Mouse (Mus musculus) midbrain, embryonic 11.5 days (tissue): Measurements from ENCODE around the gene Srrt. TPM values are rescaled to one million over a fixed set of nuclear protein-coding genes. Genes with fewer than 3 reads are reported as not detected.
A peak's percentile ranks its signal among the peaks of the same experiment; 100 is the strongest.

Source experiments
- ATAC-seq: fragments of 200-750 bp; cut with Nextera tagmentation; 2 replicates; pipeline ENCODE4 v1.8.0; 2017; ENCODE audit warnings: moderate TSS enrichment, moderate library complexity; ENCODE audit not compliant: low FRiP score
- DNase-seq: peaks from one replicate; pipeline ENCODE4 v3.0.0; 2015; ENCODE audit warnings: low spot score; ENCODE audit errors: missing footprints
- H3K27ac ChIP-seq: fragments of 300-500 bp; sonication (generic); 2 replicates; pipeline ENCODE4 v1.5.1; 2014; ENCODE audit warnings: low read depth, low read length
- H3K27me3 ChIP-seq: fragments of 300-500 bp; sonication (generic); 2 replicates; pipeline ENCODE4 v1.6.1; 2014; ENCODE audit warnings: mild to moderate bottlenecking, low read length, moderate library complexity, mixed read lengths; ENCODE audit not compliant: control insufficient read depth, insufficient read depth
- H3K36me3 ChIP-seq: fragments of 300-500 bp; sonication (generic); 2 replicates; pipeline ENCODE4 v1.6.1; 2014; ENCODE audit warnings: mild to moderate bottlenecking, low read length, moderate library complexity, mixed read lengths; ENCODE audit not compliant: control insufficient read depth, insufficient read depth
- H3K4me1 ChIP-seq: fragments of 300-500 bp; sonication (generic); 2 replicates; pipeline ENCODE4 v1.6.1; 2014; ENCODE audit warnings: low read length; ENCODE audit not compliant: control insufficient read depth, insufficient read depth
- H3K4me2 ChIP-seq: fragments of 300-500 bp; sonication (generic); 2 replicates; pipeline ENCODE4 v1.6.1; 2014; ENCODE audit warnings: mild to moderate bottlenecking, moderate library complexity
- H3K4me3 ChIP-seq: fragments of 300-500 bp; sonication (generic); 2 replicates; pipeline ENCODE4 v1.5.1; 2014; ENCODE audit warnings: low read depth, low read length
- H3K9ac ChIP-seq: fragments of 300-500 bp; sonication (generic); 2 replicates; pipeline ENCODE4 v1.6.1; 2014; ENCODE audit warnings: low read length
- H3K9me3 ChIP-seq: fragments of 300-500 bp; sonication (generic); 2 replicates; pipeline ENCODE4 v1.6.1; 2016; ENCODE audit warnings: low read length; ENCODE audit not compliant: control insufficient read depth
- WGBS: fragments of 180-500 bp; shearing (Covaris S2); extraction: QIAGEN DNeasy Blood & Tissue Kit; methylation state at CpG from one replicate; pipeline ENCODE4 v1.1.7; 2014; 5-methylcytosine and 5-hydroxymethylcytosine counted together
- polyA plus RNA-seq: library from polyadenylated mRNA; unstranded; fragments of >200 nt; fragmentation: Nextera tagmentation; extraction: Ambion mirVana; gene quantifications from 2 replicates; pipeline ENCODE4 v1.2.1, GENCODE M21; 2014

The Srrt gene
- polyA plus RNA-seq, 1 experiment from 2014 or later = 154 TPM

DNA sequence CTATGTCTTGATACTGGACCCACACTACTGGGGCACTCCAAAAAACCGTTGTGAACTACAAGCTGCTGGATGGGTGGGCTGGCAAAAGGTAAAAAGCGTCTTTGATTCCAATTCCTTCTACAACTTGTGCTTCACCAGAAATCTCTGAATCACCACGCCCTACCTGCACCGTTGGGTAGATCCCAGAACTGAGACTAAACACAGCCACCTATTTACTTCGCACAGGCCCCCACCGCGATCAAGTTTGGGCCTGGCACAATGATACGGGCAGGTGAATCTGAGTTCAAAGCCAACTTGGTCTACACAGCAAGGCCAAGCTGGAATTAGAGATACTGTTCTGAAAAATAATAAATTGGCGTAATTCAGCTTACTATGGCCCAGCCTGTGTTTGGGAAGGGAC is 12.2 kb downstream of the Srrt start:
- H3K27me3 ChIP-seq = peaks cover 5% of the 10 kb centered on the region
- H3K4me2 ChIP-seq = peak overlapping the region; percentile 66
- H3K36me3 ChIP-seq = peaks cover 38% of the 10 kb centered on the region
- WGBS = 80% methylated on average over 9 of the region's 9 CpGs
- no peaks in the 10 kb centered on the region for H3K9me3 ChIP-seq
- 0 out of 2 replicates have a peak overlapping the region, but pooled peaks have one; percentile 80 for H3K27ac ChIP-seq
- H3K4me1 ChIP-seq = peaks cover 15% of the 10 kb centered on the region
- H3K9ac ChIP-seq = peak overlapping the region; percentile 81
- ATAC-seq = no peak
- DNase-seq = peak; percentile 81
- peak overlapping the region; percentile 39; the same call in 1 of the 2 replicates for H3K4me3 ChIP-seq

DNA sequence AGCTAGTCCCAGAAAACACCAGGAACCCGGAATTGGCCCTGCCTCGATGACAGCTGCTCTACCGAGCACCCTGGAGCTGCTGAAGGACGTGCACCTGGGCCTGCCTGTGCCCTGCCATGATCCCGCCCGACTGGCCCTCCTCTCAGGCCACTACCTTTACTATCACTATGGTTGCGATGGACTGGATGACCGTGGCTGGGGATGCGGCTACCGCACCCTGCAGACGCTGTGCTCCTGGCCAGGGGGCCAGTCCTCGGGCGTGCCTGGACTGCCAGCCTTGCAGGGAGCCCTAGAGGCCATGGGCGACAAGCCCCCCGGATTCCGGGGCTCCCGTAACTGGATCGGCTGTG is 12.8 kb downstream of the Srrt start:
- whole genome bisulfite sequencing = 8% methylated on average over 18 of the region's 18 CpGs
- peaks cover 33% of the 10 kb centered on the region for H3K36me3 ChIP-seq
- peak overlapping the region; percentile 81 for H3K9ac ChIP-seq
- peak overlapping the region; percentile 66 for H3K4me2 ChIP-seq
- peaks cover 15% of the 10 kb centered on the region for H3K4me1 ChIP-seq
- peak; percentile 67 for ATAC-seq
- peak overlapping the region; percentile 39 for H3K4me3 ChIP-seq
- H3K27me3 ChIP-seq = peaks cover 11% of the 10 kb centered on the region
- DNase-seq = no peak
- H3K9me3 ChIP-seq = no peaks in the 10 kb centered on the region
- H3K27ac ChIP-seq = peak overlapping the region; percentile 80

DNA sequence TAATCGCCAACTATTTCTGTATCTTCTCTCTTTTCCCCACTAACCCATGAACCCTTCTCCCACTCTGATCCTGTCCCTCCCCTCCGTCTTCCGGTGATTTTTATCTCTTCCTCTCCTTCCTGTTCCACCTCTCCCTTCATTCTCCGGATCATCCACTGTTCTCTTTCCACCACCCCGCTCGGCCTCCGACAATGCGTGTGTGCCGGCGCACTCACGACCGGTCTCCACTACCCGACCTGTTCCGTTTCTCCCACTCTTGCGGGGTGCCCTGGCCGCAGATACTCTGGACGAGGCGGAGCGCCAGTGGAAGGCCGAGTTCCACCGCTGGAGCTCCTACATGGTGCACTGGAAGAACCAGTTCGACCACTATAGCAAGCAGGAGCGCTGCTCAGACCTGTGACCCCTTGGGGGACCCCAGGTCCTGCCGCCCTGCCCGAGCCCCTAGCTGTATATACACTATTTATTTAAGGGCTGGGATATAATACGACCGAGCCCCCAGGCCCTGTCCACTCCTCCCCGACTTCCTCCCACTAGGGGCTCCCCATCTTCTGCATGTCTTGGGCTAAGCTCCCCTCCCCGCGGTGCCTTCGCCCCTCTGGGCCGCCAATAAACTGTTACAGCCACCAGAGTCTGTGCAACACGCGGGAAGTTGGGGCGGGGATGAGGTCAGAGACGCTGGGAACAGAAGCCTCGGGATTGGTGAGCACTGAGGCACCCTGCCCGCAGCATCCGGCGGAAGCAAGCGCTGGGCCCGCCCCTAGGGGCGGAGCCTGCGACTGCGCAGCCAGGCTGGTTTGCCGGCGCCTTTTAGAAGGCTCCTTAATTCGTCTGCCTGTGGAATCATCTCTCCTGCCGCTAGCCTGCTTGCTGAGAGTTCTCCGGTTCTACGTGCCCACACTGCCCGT is 13.4 kb downstream of the Srrt start, which contains the start of gene Ufsp1:
TSS of gene Ufsp1 (plus strand) at position 791 of the 905 bp plus-strand sequence.
- Histone ChIP-seq H3K27ac (peak within 1 kb of the TSS; percentile 80), H3K27me3 (peaks cover 17% of the 10 kb centered on the region), H3K9ac (peak within 1 kb of the TSS; percentile 81), H3K4me3 (peak within 1 kb of the TSS; percentile 39), H3K4me2 (peak within 1 kb of the TSS; percentile 66), H3K36me3 (peaks cover 31% of the 10 kb centered on the region), H3K9me3 (no peaks in the 10 kb centered on the region), H3K4me1 (peaks cover 15% of the 10 kb centered on the region)
- under 1% methylated on average over 52 of the region's 52 CpGs for WGBS
- DNase-seq = peak; percentile 100
- peak; percentile 95 for ATAC-seq

DNA sequence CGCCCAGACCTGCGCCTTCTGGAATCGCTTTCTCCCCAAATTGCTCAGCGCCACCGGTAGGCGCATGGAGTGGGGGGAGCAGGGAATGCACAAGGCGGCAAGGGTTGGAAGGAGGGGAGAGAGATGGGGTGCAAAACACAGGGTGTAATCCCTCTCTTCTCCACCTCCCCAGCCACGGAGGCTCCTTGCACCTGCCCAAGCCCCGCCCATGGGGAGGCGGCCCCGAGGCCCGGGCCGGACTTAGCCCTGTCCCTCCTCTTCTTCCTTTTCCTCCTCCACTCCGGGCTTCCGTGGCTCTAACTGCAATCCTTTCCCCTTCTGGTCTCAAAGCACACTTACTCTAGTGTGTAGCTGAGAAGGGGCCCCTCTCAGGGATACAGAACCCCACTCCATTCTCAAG is 14.2 kb downstream of the Srrt start:
- 0 out of 2 replicates have a peak overlapping the region, but pooled peaks have one; percentile 68 for H3K27ac ChIP-seq
- H3K4me1 ChIP-seq = peaks cover 21% of the 10 kb centered on the region

DNA sequence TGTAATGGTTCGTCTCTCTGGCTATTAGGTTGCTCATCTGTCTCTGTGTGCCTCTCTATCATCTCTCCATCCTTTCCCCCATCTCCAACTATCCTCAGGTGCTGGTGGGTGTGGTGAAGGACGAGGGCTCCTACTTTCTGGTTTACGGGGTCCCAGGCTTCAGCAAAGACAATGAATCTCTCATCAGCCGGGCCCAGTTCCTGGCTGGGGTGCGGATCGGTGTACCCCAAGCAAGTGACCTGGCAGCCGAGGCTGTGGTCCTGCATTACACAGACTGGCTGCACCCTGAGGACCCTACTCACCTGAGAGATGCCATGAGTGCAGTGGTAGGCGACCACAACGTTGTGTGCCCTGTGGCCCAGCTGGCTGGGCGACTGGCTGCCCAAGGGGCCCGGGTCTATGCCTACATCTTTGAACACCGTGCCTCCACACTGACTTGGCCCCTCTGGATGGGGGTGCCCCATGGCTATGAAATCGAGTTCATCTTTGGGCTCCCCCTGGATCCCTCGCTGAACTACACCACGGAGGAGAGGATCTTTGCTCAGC is 16.0 kb downstream of the Srrt start:
- peak; percentile 76 for DNase-seq
- no peak overlapping the region for H3K4me2 ChIP-seq
- H3K4me3 ChIP-seq = no peak overlapping the region
- ATAC-seq = no peak
- peaks cover 31% of the 10 kb centered on the region for H3K27me3 ChIP-seq
- H3K9ac ChIP-seq = no peak overlapping the region
- no peaks in the 10 kb centered on the region for H3K9me3 ChIP-seq
- no peak overlapping the region for H3K27ac ChIP-seq
- WGBS = 76% methylated on average over 15 of the region's 15 CpGs
- H3K36me3 ChIP-seq = peaks cover 7% of the 10 kb centered on the region
- peaks cover 34% of the 10 kb centered on the region for H3K4me1 ChIP-seq

More for the DNA sequence above, 14.2 kb downstream of the Srrt start:
- Histone ChIP-seq H3K4me3 (peak overlapping the region; percentile 39), H3K4me2 (peak overlapping the region; percentile 66), H3K27me3 (peaks cover 24% of the 10 kb centered on the region), H3K9ac (peak overlapping the region; percentile 69), H3K36me3 (peaks cover 23% of the 10 kb centered on the region), H3K9me3 (no peaks in the 10 kb centered on the region)
- peak; percentile 95 for DNase-seq
- ATAC-seq = 0 out of 2 replicates have a peak, but pooled peaks have one; percentile 22
- under 1% methylated on average over 15 of the region's 15 CpGs for WGBS

DNA sequence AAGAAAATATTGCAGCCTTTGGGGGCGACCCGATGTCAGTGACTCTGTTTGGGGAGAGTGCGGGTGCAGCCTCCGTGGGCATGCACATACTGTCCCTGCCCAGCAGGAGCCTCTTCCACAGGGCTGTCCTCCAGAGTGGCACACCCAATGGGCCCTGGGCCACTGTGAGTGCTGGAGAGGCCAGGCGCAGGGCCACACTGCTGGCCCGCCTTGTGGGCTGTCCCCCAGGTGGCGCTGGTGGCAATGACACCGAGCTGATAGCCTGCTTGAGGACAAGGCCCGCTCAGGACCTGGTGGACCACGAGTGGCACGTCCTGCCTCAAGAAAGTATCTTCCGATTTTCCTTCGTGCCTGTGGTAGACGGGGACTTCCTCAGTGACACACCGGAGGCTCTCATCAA is 16.8 kb downstream of the Srrt start:
- Histone ChIP-seq H3K4me3 (no peak overlapping the region), H3K27ac (no peak overlapping the region), H3K4me2 (peak overlapping the region; percentile 15; the same call in 1 of the 2 replicates), H3K36me3 (no peaks in the 10 kb centered on the region), H3K9ac (no peak overlapping the region), H3K27me3 (peaks cover 31% of the 10 kb centered on the region), H3K4me1 (peaks cover 34% of the 10 kb centered on the region), H3K9me3 (no peaks in the 10 kb centered on the region)
- 23% methylated on average over 15 of the region's 15 CpGs for WGBS
- ATAC-seq = no peak
- DNase-seq = peak; percentile 92

DNA sequence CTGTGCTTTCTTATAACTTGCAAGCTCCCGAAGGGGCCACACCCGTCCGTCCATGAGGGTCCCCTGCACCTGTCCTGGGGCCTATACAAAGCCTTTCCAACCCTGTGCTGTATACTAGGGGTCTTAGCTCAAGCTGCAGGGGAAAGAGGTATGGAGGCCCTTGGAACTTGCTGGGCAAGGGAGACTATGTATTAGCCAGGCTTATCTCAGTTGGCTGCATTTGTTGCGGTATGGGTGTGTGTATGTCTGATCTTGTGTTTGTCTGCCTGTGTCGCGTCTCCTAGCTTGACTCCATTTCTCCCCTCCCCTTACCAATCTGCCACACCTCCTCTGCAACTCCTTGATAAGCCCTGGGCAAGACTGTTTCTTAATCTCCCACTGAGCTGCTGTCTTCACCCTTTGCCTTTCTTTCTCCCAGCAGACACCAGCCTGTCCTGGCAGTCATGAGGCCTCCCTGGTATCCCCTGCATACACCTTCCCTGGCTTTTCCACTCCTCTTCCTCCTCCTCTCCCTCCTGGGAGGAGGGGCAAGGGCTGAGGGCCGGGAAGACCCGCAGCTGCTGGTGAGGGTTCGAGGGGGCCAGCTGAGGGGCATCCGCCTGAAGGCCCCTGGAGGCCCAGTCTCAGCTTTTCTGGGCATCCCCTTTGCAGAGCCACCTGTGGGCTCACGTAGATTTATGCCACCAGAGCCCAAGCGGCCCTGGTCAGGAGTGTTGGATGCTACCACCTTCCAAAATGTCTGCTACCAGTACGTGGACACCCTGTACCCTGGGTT is 17.7 kb downstream of the Srrt start:
- ATAC-seq (no peak), DNase-seq (peak; percentile 78)
- Histone ChIP-seq H3K27ac (no peak overlapping the region; the same call in 1 of the 2 replicates), H3K36me3 (no peaks in the 10 kb centered on the region), H3K9me3 (no peaks in the 10 kb centered on the region), H3K4me1 (peaks cover 28% of the 10 kb centered on the region), H3K4me2 (no peak overlapping the region; the same call in 1 of the 2 replicates), H3K27me3 (peaks cover 31% of the 10 kb centered on the region), H3K4me3 (peak overlapping the region; percentile 42; the same call in 1 of the 2 replicates), H3K9ac (0 out of 2 replicates have a peak overlapping the region, but pooled peaks have one; percentile 25)
- WGBS = 48% methylated on average over 13 of the region's 13 CpGs

DNA sequence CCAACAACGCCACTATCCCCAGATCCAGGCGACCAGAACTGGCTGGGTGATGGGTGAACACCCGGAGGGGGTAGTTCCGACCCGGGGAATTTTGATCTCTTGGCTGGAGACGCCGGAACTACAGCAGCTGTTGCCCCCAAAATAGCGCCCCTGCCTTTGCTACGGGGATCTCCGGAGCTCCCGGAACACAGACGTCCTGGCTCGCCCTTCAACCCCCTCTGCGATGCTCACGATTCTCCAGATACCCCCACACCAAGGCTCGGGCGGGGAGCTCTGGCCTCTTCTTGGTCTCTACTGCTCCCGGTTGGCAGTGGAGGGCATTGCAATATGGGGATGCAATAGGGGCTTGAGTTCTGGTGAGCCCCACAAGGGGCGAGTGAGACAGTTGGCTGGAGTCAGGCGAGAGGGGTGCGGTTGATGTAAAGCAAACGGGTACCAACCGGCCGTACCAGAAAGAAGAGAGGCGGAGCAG is 18.4 kb downstream of the Srrt start:
- Histone ChIP-seq H3K36me3 (no peaks in the 10 kb centered on the region), H3K9me3 (no peaks in the 10 kb centered on the region), H3K4me1 (peaks cover 27% of the 10 kb centered on the region), H3K27me3 (peaks cover 31% of the 10 kb centered on the region), H3K4me2 (peak overlapping the region; percentile 95), H3K27ac (no peak overlapping the region), H3K4me3 (peak overlapping the region; percentile 42), H3K9ac (peak overlapping the region; percentile 25; the same call in 1 of the 2 replicates)
- WGBS = 3% methylated on average over 25 of the region's 25 CpGs
- peak; percentile 93 for DNase-seq
- ATAC-seq = no peak
